Mouse (Mus musculus): ENCODE measurements at regions not wholly inside any gene's neighbourhood (a gene's known extent, or its start where the extent isn't known, plus 50 kb on each side); places are given as distances from the start of the nearest gene placed in this dataset.
A peak's percentile ranks its signal among the peaks of the same experiment; 100 is the strongest.
"Not testable (repeated sequence)": the region's sequence is repeated elsewhere in the genome, so short reads cannot be mapped to it uniquely, and the experiment has no call there.

DNA sequence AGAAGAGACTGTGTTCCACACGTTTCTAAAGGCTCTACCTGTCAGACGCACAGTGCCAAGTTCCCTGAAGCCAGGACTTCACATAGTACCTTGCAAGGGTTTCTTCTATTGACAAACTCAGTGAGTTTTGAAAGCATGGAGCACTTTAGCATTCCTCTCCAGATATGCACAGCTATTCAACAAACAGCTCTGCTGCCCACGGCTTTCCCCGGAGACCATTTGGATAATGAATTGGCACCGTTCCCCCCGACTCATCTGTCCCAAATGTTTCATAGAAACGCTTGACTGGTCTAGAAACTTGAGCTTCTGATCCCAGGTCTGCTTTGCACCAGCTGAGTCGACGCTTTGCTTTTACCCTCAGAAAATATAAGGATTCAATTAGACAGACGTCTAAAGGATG is 162.2 kb upstream of the St6galnac5 start:
- no peak for DNase-seq

DNA sequence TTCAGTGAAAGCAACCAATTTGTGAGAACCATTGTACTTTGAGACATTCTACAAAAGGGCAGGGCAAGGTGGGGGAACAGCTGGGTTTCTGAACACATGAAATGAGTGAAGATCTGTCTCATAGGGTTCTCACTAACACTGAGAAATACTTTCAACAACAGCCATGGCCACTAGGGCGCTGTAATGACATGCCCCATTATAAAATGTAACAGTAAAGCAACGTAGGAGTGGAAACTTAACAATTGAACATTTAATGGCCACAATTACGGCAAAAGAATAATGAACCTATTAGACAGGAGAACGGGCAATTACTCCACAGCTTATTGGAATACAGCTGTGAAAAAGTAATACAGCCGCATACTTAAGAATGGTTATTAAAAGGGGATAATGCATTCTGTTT is 158.9 kb upstream of the St6galnac5 start:
- DNase-seq, result no peak

DNA sequence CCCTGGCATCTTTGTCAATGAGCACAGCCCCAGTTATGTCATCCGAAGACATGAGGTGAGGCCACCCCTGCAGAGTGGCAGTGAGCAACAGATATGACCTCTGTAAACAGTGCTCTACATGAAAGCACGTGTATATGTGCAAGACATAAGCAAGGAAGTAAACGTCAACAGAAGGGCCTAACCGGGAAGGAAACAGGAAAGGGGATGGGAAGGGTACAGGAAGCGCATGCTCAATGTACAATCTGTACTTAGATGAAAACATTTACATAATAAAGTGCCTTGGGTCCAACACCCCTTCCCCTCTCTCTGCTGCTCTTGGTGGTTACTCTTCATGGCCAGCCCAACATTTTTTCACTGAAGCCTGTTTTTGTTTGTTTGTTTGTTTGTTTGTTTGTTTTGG is 143.3 kb upstream of the St6galnac5 start:
- DNase-seq, result no peak

DNA sequence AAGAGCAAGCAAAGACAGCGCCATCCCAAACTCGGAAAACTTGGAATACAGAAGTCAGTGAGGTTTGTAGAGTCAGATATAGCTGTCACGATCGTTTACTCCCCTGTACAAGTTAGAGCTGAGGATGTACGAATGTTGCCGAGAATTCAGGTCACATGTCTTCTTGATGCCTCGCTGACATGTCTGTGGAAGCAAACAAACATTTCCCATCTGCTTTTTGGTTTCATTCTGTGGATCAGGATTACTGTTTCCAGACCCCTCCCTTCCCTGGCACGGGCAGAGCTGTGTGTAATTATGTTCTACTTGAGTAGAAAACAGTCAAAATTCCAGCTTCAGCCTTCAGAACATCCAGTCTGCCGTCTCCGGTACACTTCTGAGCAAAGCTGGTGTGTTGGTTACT is 139.9 kb upstream of the St6galnac5 start:
- no peak for DNase-seq

DNA sequence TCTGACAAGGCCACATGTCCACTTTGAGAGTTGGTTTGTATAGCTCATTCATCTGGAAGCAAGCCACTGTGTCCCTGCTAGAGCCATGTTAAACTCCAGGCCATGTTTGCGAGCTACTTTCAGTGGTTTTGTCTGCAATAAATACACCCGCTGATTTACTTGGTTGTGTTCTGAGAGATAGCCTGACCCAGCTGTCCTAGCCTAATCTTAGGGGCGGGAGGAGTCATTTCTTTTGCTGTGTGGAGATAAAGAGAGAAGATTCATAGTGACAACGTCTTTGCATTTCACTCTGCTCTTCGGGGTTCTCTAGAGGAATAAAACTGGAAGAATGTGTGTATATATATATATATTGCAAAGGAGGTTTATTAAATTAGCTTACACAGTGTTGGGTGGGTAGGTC is 137.1 kb upstream of the St6galnac5 start:
- no peak for DNase-seq

DNA sequence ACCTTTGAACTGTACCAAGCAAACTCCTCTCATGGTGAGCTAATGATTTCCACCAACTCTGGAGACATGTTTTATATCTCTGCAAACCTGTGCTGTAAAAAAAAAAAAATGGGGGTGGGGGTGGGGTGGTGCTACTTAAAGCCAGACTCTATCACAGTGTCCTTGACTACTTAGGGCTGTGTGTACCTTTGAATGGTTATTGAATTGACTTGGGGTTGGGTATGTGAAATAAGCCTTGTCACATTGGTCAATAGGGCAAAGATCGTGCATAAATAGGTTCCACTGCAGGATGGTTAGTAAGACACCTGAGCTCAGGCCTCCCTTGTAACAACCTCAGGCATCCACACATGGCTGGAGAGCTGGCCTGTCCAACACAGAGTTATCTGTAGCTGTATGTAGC is 136.6 kb upstream of the St6galnac5 start:
- no peak for DNase-seq

DNA sequence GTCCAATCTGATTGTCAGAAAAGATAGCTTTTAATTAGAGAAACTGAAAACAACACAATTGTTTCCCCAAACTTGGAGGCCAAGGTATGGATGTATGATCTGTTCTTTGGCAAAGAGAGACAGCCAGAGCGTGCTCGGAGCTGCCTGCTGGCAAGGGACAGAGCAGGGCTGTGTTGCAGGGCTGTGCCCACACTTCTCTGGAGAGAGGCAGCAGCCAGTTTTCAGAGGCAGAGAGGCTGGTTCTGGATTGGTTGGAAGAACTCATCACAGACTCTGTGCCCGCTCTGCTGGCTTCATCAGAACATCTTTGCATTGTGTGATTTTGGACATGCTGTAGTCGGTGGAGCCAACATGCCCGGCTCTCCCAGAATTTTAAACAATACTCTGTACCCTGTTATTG is 123.5 kb upstream of the St6galnac5 start:
- no peak for DNase-seq

DNA sequence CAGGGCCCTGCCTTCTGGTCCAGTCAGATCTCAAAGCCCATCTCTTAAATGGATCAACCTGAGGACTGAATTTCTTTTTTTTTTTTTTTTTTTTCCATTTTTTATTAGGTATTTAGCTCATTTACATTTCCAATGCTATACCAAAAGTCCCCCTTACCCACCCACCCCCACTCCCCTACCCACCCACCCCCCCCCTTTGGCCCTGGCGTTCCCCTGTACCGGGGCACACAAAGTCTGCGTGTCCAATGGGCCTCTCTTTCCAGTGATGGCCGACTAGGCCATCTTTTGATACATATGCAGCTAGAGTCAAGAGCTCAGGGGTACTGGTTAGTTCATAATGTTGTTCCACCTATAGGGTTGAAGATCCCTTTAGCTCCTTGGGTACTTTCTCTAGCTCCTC is 108.5 kb upstream of the St6galnac5 start:
- not testable (repeated sequence) for DNase-seq

DNA sequence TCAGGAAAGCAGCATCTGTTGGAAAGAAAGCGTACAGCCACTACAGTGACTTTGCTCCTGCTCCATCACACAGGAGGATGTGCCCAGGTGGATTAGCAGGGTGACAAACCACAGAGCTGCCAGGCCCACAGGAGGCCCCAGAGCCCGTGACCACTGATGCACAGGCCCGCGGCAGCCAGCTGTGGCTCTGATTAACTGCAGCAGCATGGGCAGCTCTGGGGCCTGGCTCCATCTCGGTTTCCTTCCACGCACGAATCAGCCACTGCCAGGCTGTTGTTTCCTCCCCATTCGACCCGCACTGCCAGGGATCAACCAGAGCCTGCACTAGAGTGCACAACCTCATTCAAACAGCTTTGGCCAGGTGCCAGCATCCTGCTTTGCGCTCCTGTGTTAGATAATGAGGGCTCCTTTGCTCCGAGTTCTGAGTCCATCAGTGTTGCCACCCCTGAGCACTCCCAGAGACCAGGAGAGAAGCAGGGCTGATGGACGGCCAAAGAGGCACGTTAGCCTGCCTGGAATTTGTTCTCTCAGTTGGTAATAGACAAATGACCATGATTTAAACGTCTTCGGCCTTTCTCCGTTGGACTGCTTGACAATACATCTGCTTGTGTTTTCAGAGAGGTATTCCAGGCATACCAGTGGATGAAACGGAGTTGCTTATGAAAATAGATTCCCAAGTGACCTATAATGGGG is 103.2 kb upstream of the St6galnac5 start:
- peak; percentile 47 for DNase-seq

DNA sequence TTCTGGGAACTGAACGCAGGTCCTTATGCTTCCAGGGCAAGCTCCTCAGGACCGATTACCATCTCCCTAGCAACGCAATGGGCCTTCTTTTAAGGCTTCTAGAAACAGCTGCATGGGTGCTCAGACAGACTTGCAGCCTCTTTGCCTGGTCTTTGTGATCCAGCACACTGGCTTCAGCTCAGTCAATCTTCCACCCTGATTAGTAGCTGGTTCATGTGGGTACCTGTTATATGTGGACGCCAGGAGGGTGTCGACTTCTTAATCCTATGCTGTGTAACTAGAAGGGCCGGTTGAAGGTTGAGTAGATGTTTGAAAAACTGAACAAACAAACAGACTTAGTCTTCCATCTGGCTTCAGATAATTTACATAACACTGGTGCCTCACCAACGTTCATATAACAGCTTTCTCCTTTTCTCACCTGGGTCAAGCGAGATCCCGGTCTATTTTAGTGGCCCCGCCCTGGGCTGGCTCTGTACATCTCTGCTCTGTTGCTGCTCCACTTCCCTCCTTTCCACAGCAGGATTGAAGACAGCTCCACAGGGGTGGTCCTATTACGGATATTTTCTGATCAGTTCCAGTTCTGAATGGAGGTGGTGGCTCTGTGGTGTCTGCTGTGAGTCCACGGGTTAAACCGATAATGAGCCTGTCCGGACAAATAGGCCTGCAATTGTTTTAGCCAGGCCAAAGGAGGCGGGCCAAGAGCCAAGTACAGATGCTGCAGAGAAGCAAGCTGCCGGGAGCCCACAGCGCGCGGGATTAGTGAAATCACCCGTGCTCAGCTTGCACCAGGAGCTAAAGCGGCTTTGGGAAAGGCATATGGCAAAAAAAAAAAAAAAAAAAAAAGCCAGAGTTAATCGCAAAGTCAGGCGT is 102.4 kb upstream of the St6galnac5 start:
- peak; percentile 61 for DNase-seq

DNA sequence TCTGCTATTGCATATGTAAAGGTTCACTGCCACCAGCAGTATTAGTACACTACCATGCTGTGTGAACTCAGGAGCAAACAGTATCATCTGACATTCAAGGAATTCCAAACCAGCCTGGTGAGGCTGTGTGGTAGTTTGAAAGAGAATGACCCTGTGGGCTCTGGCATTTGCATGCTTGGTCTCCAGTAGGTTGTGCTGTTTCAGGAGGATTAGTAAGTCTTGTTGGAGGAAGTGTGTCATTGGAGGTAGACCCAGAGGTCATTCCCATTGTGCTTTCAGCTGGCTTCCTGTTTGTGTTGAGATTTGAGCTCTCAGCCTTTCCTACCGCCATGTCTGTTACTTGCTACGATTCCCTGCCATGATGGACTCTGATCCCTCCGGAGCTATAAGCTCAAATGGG is 98.3 kb upstream of the St6galnac5 start:
- no peak for DNase-seq

DNA sequence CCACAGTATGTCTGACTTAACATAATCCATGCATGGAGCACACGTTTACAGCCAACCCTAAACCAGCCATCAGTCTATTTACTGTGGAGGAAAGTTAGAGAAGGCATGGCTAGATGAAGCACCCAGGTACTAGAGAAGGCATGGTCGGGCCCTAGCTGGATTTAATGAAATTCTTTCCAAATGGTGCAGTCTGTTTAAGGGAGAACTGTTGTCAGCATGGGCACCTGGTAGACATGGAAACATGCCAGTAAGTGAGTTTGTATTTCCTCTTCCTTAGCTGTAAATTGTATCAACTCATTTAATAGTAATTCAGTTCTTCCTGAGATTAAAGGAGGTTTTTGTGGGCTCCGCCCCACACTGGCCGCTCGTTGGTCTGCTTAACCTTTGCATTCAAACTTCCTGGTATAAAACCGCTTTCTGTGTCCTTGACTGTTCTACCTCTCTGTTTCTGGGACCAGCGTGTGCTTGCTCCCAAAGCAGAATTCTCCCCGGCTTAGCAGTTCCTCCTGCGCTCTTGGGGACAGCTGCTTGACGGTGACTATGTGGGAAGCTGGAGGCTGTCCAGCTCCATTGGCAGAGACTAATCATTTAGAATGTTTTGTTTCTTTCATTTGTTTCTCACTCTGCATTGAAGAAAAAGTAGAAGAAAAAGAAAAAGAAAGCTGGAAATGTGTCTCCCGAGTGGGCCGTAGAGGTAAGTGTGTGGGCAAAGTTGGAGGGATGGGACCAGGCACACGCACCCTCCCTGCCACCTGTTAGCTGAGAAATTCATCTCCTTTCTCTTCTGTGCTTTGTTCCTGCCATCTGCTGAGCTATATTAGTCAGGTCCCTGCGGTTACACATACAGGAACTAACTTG is 96.0 kb upstream of the St6galnac5 start:
- DNase-seq, result peak; percentile 32

DNA sequence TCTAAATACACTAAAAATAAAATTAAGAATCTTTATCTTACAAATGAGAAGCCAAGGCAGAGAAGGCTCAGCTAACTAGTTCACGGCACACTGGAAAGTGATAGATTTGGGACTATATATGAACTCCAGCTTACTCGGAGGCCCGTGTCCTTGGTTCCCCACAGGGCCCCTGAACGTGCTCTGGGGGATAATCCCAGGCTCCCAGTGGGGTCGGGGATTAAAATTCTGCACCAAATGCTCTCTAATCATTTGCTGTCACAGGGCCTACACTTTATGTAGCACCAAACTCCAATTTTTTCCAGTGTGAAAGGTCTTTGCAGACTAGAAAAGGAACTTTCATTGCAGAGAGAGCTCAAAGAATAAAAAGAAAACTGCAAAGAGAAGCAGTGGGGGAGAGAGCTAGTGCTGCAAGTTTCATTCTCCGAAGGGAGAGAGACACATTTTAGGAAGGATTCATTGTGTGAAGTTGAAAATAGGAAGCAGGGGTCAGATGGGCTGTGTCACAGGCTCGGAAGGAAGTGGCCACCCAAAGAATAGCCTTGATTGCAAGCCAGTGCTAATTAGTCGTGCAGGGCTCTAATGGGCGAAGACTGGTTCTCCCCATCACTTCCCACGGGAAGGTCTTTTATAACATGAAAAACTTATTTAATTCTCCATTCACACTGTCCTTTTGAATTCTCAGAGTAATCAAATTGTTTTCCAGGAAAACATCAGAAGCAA is 90.3 kb upstream of the St6galnac5 start:
- no peak for DNase-seq

DNA sequence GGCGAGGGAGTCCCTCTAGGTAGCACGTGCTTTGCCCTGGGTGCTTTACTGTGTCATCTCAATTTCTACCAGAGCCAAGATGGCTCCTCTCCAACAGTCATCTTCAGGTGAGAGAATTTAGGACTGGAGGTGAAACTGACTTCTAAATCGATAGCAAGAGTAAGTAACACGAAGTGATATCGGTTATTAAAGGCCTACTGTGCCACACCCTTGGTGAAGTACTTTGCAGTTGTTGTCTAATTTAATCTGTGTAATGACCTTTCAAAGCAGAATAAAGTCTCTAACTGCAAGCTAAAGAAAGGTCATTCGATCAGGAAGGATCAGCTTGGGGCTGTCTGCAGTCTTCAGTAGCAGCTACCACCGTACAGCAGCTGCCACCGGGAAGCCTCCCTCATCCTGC is 89.5 kb upstream of the St6galnac5 start:
- no peak for DNase-seq

DNA sequence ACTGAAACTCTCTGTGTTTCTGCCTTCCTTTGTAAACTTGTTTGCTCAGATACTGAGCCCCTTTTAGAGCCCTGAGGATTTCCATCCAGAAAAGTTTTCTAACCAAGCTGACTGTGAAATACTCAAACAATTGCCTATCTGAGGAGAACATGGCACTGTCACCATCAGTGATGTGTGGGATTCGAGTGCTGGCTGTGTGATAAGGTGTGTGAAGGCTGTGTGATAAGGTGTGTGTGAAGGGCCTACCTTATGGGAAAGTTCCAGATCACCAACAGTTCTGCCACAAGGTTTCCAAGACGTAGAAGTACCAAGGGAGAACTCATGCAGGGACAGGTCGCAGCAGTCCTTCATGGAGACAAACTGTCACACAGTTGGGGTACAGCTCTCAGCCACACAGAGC is 89.1 kb upstream of the St6galnac5 start:
- no peak for DNase-seq

DNA sequence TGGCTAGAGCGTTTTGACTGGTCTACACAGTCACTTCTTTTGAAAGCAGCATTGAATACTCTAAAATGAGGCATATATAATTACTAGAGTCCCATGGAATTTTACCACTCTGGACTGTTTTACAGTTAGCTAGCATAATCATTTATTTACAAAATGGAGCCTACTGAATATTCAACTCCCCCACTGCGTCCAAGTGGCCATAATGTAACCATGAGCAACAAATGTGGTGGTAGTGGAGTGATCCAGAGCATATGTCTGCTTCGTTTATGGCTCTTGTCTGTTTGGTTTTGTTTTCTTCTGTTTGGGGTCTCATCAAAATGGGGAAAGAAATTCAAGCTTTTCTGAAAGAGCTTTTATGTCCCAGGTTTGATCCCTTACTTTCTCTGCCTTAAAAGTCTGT is 83.8 kb upstream of the St6galnac5 start:
- no peak for DNase-seq

DNA sequence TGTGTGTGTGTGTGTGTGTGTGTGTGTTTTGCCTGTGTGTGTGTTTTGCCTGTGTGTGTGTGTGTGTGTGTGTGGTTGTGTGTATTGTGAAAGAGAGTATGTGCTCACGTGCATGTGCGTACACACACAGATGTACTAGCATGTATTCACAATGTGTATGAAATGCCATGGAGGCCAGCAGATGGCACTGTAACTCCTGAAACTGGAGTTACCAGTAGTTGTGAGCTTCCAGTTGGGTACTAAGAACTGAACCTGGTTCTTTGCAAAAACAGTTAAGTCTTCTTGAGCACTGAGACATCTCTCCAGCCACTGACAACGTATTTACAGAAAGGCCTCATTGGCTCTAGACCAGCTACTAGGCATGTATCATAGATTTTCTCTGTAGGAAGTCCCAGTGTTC is 71.1 kb upstream of the St6galnac5 start:
- DNase-seq, result no peak

DNA sequence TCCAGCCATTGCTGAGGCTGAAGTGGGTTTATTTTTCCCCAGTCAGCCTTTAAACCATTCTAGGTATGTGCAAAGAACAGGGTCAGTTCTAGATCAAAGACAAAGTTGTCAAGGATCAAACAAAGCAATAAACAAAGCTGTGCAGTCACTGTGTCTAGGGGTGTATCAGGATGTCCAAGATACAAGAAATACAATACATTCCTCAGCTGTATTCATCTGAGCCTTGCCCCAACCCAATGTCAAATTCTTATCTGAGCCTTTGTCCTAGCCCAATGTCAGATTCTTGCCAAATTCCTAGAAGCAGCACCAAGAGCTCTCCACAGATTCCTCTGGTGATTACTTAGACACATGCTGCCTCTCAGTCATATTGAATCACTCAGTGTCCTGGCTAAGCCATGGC is 69.5 kb upstream of the St6galnac5 start:
- no peak for DNase-seq

DNA sequence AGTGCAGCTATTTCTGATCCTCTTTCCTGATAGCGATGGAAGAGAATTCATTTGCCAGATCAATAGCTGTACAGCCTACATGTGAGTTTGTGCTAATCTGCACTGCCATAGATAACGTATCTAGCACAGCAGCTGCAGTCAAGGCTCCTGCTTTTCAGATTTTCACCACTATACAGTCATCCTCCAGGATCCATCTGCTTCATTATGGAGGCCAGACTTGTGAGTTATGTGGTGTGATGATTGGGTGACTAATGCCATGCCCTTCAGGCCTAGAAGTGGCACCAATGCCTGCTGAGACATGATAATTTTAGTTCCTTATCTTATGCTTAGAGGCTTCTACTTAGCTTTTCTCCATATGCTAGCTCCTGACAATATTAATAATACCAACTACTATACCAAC is 63.3 kb upstream of the St6galnac5 start:
- DNase-seq, result no peak

DNA sequence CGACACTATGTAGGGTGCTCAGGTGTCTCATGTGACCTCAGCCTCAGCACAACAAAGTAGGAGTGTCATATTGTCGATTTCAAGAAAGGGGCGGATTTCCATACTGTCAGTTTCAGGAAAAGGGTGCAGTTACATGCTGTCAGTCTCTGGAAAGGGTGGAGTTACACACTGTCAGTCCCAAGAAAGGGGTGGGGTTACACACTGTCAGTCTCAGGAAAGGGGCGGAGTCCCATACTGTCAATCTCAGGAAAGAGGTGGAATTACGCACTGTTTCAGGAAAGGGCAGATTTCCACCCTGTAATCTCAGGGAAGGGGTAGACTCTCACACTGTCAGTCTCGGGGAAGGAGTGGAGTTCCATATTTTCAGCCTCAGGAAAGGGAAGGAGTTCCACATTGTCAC is 51.9 kb upstream of the St6galnac5 start:
- DNase-seq, result no peak

Data from cerebellum, adult 8-10 months (tissue).